Mouse (Mus musculus): ENCODE measurements at regions not wholly inside any gene's neighbourhood (a gene's known extent, or its start where the extent isn't known, plus 50 kb on each side); places are given as distances from the start of the nearest gene placed in this dataset.

- TF ChIP-seq CTCF (IDR thresholded peaks at IDR 0.05; ENCODE audit: borderline replicate concordance, extremely low read depth, insufficient read depth, insufficient read length) (no peak), POLR2A (IDR thresholded peaks at IDR 0.05; ENCODE audit: borderline replicate concordance, extremely low read depth, insufficient read depth, insufficient read length, poor library complexity, severe bottlenecking) (no peak)
Measured at GRCm38 (mm10) chr2:172110706-172111105, 67.4 kb upstream of the Cbln4 start.

Measured in brain, embryonic 14.5 days (tissue).